Mouse (Mus musculus): ENCODE measurements around the gene Lrrc8c. TPM values are rescaled to one million over a fixed set of nuclear protein-coding genes. Genes with fewer than 3 reads are reported as not detected.

Lrrc8c gene
- total RNA-seq (2021): 10 to 100 TPM; 27.1 to 28.4 TPM
- long read RNA-seq, experiment 1, full-length matches to known transcripts: 8 of 9 reads
- long read RNA-seq, experiment 1, partial matches to known transcripts: 0 of 9 reads
- long read RNA-seq, experiment 1, other reads (novel, unspliced or antisense): 1 of 9 reads
- long read RNA-seq, experiment 2, full-length matches to known transcripts: 7 of 7 reads
- long read RNA-seq, experiment 2, partial matches to known transcripts: 0 of 7 reads
- long read RNA-seq, experiment 2, other reads (novel, unspliced or antisense): 0 of 7 reads

- DNase-seq: peak; percentile 92
These were observed at the start of gene Lrrc8c for GRCm38 (mm10) chr5:105519096-105519975. Lrrc8c (plus strand) TSS chr5:105519388.

DNA sequence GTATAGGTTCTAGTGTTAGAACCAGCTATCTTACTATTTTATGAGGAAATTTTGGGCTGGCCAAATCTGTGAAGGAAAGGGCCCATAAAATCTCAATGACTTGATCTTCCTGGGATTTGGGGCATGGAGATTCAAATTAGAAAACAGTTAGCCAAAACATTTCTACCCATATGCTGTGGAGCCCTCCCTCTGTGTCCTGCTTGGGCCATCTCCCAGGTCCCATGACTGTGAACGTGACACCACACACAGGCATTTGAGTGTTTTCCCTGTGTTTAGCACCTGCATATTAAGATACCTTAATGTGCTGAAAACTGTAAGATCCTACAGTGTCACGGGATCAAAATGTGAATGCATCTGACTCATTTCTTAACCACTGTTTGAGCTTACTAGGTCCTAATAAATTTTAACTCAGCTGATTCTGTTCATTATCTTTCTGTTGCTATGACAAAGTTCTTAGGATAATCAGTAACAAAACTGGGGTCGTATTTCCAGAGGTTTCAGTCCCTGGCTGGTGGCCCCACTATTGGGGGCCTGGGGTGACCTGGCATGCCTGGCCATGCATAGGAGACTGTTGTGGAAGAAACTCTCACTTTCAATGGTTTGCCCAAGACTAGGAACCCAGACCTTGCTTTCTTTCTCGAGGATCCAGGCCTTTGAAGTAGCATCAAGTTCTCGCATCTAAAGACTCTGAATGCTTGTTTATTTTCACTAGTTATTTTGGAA is 46.0 kb upstream of the Lrrc8c start:
- no peak for DNase-seq

GRCm38 (mm10) chr5:105477527-105477926 is 41.7 kb upstream of the Lrrc8c start:
- no peak for DNase-seq

DNA sequence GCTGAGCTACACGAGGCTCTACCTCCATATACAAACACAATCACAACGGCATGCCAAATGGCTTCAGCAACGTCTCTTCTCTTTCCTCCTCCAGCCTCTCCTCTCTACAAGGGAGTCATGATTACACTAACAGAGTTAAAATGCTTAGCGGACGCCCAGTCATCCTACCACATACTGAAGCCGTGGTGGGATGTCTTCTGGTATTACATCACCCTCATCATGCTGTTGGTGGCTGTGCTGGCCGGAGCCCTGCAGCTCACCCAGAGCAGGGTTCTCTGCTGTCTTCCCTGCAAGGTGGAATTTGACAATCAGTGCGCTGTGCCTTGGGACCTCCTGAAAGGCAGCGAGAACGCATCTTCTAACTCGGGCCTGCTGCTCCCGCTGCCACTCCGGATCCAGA is 39.5 kb upstream of the Lrrc8c start:
- DNase-seq: no peak

DNA sequence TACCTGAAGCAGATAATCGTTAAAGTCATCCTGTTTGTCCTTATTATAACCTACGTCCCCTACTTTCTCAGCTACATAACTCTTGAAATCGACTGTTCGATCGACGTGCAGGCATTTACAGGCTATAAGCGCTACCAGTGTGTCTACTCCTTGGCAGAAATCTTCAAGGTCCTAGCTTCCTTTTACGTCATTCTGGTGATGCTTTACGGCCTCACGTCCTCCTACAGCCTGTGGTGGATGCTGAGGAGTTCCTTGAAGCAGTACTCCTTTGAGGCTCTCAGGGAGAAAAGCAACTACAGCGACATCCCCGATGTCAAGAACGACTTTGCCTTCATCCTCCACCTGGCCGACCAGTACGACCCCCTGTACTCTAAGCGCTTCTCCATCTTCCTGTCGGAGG is 38.6 kb upstream of the Lrrc8c start:
- DNase-seq: no peak

- DNase-seq: no peak
These were observed 35.6 kb upstream of the Lrrc8c start for GRCm38 (mm10) chr5:105483632-105484031.

- no peak for DNase-seq
These were observed 34.9 kb upstream of the Lrrc8c start for GRCm38 (mm10) chr5:105484247-105484646.

GRCm38 (mm10) chr5:105484891-105485290 is 34.3 kb upstream of the Lrrc8c start:
- no peak for DNase-seq

DNA sequence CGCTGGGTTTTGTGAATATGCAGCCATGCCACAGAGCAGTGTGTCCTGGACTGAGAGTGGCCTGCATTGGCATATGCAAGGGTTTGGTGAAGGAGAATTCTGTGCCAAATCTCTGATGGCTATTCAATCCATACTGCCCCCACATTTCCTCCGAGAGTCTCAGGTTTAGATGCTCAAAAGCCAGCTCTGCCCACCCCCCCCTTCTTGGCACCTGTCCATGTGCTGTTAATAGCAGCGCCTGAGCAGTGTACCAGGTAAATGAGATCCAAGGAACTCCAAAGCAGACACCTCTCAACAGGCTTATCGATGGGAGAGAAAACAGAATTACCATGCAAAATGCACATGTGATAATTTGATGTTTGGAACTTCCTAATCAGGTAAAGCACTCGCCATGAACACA is 29.0 kb upstream of the Lrrc8c start:
- DNase-seq: no peak

GRCm38 (mm10) chr5:105491389-105491788 is 27.8 kb upstream of the Lrrc8c start:
- DNase-seq: no peak

GRCm38 (mm10) chr5:105492367-105493246 is 26.6 kb upstream of the Lrrc8c start:
- peak; percentile 26 for DNase-seq

DNA sequence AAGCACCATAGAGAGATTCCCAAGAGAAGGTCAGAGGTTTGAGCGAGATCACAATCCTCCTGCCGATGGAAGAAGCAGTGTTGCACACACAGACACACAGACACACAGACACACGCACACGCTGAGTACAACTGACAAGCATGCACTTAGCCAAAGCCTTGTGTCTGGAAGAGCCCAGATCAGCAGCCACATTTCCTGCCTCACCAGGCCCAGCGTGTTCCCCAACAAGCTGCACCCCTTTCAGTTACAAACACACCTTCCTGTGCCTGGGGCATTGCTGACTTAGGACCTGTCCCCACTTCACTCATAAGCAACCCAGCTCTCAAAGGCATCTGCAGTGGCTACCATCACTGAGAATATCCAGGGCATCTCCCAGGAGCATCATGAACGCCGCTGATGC is 25.8 kb upstream of the Lrrc8c start:
- DNase-seq: no peak

- no peak for DNase-seq
These were observed 24.8 kb upstream of the Lrrc8c start for GRCm38 (mm10) chr5:105494246-105494917.

- DNase-seq: peak; percentile 87
These were observed 24.0 kb upstream of the Lrrc8c start for GRCm38 (mm10) chr5:105494918-105495901.

DNA sequence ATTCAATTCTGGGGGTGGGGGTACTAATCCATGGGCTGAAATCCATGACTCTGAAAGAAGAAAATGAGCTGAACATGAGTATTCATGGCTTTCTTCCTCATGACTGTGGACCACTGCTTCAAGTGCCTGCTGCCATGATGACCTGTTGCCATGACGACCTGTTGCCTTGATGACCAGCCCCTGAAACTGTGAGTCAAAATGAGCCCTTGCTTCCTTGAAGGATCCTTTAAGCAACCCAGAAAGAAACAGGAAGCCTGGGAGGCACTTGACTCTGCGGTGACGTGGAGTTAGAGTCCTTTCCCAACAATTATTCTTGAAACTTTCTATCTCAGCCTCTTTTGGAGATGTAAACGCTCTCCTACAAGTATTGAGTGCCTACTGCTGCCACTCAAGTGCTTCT is 23.1 kb upstream of the Lrrc8c start:
- no peak for DNase-seq

DNA sequence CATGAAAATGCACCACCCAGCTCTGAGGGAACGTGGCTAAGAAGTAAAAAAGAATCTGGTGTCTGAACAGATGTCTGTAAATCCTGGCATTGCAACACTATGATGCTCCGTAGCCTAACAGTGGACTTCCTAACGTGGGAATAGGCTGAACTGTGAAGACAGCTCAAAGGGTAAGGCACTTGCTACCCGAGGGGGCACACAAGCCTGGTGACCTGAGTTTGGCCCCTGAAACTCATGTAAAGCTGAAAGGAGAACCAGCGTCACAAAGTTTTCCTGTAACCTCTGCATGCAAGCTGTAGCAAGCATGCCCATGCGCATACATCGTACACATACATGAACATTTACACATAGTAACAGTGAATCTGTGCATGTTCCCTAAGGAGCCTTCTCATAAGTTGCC is 22.6 kb upstream of the Lrrc8c start:
- no peak for DNase-seq

DNA sequence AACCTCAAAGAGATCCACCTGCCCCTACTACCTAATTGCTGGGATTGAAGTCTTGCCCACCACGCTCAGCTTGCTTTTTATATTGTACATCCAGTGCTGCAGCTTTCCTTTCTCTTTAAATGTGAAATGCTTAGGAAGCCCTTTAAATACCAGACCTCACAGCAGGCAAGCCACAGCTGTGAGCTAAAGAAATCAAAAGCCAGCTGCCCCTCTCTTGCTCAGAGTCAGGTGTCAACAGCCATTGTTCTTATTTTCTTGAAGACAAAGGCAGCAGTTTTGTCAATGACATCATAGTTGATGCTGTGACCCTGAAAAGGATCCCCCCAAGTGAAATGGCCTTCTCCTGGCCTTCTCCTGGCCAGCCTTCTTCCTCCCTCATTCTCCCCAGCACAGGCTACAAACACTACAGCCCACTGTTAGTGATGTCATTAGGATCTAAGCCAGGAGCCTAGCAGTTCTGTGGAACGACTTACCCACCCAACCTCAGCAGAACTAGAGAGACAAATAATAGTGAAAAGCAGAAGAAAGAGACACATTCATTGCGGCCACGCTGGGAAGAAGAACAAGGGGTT is 20.7 kb upstream of the Lrrc8c start:
- no peak for DNase-seq

GRCm38 (mm10) chr5:105499396-105499795 is 19.8 kb upstream of the Lrrc8c start:
- no peak for DNase-seq

Data from adrenal gland, postnatal 10 days (tissue).